Mouse (Mus musculus) cerebellum, postnatal 14 days (tissue): ENCODE measurements around the gene Chp2.
"Not testable (repeated sequence)": the region's sequence is repeated elsewhere in the genome, so short reads cannot be mapped to it uniquely, and the experiment has no call there.

Experiments
- DNase-seq, 2 experiments: peaks; one replicate each; pipeline ENCODE4 v3.0.0; 2021; ENCODE audit warnings: mixed read lengths in 2 of 2

Gene Chp2

DNA sequence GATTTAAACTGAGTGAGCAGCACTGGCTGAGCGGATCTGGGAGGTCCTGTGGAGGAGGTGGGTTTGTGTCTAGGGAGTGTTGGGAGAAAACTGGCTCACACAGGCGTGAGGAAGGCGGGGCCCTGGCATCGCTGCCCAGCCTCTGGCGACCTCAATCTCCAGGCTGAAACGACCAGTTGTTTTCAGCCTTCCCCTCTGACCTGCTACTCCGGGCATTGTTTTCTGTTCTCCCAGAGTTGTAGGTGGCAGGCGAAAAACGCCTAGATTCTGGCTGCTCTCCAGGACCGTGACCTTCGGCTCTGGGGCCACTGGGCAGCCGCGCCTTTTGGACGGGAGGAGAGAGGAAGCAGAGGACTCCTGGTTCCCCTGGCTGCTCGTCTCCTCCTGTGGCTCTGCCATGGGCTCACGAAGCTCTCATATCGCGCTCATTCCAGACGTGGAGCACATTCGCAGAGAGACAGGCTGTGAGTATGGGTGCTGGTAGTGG, at the start of gene Chp2:
Gene Chp2, plus strand, starts transcription at position 182 of the 487 bp plus-strand sequence.
- no peak for DNase-seq

DNA sequence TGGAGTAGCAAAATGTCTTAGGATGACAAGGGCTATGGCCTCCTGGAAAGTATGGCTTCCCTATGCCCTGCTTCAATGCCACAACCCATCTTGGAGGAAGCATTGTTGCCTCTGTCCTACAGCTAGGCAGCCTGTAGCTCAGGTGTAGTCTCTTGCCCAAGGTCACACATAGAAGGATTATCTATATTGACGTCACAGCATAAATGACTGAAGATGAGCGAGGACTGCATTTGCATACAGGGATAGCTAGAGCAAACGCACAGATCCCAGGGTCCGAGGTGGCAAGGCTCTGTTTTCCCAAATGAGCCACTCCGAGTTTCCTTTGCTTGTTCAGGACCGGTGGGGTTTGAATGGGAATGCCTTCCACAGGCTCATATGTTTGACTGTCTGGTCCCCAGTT, 48.6 kb upstream of the Chp2 start:
- DNase-seq, result no peak

DNA sequence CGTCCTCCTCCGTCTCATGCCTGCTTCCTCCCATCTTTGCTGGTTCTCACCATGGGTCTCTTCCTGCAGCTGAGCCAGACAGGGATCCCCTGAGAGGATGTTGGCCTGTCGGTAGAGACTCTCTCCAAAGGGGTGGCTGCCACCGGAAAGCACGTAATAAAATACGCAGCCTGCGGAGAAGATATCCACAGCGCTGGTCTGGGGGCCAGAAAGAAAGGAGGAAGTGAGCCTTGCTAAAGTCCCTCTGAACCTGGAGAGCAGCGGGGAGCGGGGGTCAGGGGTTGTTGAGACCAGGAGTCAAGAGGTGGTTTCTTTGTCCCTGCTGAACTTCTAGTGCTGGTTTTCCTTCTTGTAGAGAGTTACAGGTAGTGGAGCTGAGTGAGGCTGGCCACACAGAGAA, 47.7 kb upstream of the Chp2 start:
- DNase-seq, result no peak

DNA sequence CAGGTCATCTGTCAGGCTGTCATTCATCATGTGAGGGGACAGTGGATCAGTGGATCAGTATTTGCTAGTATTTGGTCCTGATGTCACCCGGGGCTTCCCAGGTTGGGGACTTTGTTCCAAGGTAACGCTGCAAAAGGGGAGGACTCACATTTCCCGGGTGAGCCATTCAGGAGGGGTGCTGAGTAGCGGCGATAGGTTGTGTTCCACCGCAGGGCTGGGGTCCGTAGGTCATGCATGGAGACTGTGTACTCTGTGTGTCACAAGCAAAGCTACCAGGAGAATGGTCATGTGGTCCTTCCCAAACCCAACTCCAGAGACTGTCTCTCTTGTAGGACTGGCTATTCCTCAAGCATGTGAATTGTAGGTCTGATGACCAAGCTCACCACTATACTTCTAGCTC, 38.6 kb upstream of the Chp2 start:
- no peak for DNase-seq

GRCm38 (mm10) chr7:122184569-122184968, 34.7 kb upstream of the Chp2 start:
- no peak for DNase-seq

DNA sequence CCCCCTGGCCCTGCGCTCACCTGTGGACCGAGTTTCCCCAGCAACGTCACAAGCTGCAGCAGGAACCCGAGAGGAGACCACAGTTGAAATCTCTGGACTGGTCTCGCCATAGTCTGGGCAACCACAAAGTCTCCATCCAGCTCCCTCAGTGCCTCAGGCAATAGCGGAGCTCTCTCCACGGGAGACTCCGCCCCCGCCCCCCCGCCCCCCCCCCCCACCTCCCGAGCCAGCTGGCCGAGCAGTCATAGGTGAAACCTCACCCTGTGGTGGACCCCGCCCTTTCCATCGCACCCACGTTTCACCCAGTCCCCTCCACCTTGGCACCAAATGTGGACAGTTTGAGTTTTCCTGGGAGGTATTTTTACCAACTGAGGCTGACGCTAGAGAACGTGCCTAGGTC, 33.3 kb upstream of the Chp2 start, which contains the start of gene Ern2:
Gene Ern2, minus strand, starts transcription at position 165 of the 400 bp plus-strand sequence.
- DNase-seq, result no peak

DNA sequence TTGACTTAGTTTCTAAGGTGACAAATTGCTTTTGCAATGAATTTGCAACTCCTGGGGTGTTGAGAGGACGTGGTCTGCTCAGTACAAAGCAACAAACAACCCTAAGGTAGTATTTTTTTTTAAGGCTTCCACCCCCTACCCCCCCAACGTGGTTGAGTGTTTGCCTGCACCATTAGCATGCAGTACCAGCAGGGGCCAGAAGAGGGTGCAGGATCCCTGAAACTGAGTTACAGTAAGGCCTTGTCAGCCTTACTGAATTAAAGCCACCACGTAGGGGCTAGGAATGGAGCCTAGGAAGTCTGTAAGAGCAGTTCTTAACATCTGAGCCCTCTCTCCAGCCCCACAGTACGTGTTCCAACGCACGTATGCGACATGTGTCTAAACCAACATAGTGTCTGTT, 29.8 kb upstream of the Chp2 start:
- peak; percentile 58 to 80 for DNase-seq

- no peak for DNase-seq
Observed at GRCm38 (mm10) chr7:122191097-122191496, 28.2 kb upstream of the Chp2 start.

GRCm38 (mm10) chr7:122193919-122194318, 25.4 kb upstream of the Chp2 start:
- DNase-seq, result no peak

- DNase-seq, result no peak
Observed at GRCm38 (mm10) chr7:122196771-122197170, 22.5 kb upstream of the Chp2 start.

DNA sequence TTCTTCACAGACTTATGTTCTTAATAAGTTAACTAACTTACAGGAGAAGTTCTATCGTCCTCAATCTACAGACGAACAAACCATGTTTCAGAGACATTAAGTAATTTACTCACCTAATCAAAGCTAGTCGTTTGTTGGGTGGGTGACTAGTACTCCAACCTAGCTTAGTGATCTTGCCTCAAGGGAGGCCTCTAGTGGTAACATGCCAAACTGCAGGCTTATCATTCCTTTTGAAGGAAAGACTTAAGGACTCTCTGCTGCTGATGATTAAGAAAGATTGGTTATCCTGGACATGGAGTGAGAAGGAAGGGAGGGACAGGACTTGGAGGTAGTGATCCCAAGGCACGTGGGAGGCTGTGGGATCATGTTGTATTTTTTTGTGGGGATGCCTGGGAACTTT, 22.0 kb upstream of the Chp2 start:
- peak; percentile 70 to 77 for DNase-seq

DNA sequence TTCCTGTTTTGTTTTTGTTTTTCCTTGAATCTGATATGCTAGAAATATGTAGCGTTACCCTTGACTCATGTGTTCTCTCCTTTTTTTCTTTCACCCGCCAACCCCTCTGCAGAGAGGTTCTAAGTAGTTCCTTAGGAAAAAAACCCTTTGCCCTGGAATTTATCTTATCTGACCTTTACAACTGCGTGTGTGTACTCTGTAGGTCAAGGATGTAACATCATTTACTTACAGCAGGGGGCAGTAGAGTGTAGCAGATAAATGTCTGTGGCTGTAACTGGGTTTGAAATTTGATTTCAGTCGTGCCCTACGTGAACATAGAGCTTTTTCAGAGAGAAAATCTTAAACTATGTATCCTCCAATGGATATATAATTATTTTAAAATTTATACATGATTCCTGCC, 20.0 kb upstream of the Chp2 start:
- peak; percentile 47 to 64 for DNase-seq

GRCm38 (mm10) chr7:122203936-122204335, 15.4 kb upstream of the Chp2 start:
- no peak for DNase-seq

GRCm38 (mm10) chr7:122206121-122206520, 13.2 kb upstream of the Chp2 start:
- DNase-seq, result no peak

- no peak for DNase-seq
Observed at GRCm38 (mm10) chr7:122208276-122209021, 10.8 kb upstream of the Chp2 start.

DNA sequence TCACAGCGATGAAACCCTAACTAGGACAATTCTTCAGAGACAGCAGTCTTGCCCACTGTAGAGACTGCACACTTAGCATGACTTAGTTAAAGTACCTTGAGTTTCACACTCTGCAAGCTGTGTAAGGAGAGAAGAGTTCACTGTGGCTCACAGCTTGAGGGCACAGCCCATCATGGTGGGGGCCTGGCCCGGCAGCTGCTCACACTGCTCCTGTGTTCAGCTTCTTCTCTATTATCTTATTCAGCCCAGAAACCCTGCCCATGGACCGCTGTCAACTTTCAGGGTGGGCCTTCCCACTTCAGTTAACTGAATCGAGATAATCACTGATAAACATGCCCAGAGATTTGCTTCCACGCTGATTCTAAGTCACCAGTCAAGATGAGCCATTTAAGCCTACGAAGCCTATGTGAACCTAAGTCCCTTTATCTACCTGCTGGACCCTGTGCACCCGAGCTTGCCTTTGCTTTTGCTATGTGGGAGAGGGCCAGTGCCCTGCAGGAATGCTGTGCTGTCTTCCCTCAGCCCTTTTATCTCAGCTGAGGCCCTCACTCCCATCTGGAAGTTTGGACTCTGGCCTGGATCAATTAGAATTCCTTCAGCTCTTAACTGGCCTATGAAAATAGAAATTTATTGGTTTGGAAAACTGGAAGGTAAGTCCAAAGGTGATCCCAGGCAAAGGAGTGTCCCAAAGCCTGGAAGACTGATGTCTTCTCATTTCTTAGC, 6.9 kb downstream of the Chp2 start:
- no peak for DNase-seq

- no peak for DNase-seq
Observed at GRCm38 (mm10) chr7:122226744-122227143, 7.4 kb downstream of the Chp2 start.

- DNase-seq, result no peak
Observed at GRCm38 (mm10) chr7:122229306-122229705, 10.0 kb downstream of the Chp2 start.

DNA sequence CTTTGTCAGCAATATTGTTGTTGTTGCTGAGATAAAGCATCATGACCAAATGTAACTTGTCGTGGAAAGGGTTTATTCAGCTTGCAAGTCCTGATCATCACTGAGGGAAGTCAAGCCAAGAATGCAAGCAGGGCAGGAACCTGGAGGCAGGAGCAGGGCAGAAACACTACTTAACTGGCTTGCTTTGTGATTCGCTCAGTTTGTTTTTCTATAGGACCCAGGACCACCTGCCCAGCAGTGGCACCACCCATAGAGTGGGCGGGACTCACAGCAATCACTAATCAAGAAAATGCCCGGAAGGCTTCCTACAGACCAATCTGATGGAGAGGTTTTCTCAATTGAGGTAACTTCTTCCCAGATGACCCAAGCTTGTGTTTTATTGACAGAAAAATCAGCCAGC, 10.6 kb downstream of the Chp2 start:
- DNase-seq, result no peak

DNA sequence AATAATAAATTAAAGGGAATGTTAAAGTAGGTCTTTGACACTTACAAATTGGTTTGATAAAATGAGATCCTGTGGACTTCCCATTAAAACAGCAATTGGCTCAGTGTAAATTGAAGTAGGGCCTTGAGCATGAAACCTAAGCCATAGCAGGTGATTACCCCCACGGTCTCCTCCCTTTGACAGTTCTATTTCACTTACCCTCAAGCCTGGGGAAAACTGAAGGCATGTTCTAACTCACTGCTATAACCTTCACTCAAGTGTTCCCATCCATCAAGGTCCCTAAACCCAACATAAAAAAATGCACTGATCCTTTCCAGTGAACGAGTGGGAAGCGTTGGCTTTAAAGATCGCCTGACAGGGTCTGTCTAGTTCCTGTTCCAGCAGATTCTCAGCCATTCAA, 11.6 kb downstream of the Chp2 start:
- no peak for DNase-seq

- DNase-seq, result no peak
Observed at GRCm38 (mm10) chr7:122238939-122239338, 19.6 kb downstream of the Chp2 start.

DNA sequence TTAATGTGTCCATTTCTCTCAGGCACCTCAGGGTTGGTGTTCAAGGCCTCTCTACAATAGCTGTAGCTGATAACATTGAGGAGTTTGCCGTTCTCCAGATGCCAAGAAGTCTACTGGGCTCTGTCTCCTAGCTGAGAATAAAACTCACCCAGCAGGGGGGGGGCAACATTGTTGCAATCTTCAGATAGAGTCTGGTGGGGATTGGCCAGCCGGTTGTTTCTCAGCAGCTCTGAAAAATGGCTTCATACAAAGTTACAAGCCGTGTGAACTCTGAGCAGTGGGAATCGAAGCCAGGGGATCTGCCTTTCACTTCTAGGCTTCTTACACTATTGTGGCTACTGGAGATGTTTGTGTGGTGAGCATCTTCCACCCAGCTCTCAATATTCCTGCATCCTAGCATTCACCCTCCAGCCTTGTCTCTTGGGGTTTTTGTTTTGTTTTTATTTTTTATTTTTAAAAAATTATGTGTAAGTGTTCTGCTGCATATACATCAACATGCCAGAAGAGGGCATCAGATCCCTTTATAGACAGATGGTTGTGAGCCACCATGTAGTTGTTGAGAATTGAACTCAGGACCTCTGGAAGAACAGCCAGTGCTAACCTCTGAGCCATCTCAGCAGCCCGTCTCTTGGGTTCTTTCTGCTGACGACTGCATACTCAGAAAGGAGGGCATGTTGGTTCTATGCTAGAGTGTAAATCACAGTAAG, 21.3 kb downstream of the Chp2 start:
- DNase-seq, result no peak

GRCm38 (mm10) chr7:122242260-122242659, 23.0 kb downstream of the Chp2 start:
- peak; percentile 65 to 66 for DNase-seq

DNA sequence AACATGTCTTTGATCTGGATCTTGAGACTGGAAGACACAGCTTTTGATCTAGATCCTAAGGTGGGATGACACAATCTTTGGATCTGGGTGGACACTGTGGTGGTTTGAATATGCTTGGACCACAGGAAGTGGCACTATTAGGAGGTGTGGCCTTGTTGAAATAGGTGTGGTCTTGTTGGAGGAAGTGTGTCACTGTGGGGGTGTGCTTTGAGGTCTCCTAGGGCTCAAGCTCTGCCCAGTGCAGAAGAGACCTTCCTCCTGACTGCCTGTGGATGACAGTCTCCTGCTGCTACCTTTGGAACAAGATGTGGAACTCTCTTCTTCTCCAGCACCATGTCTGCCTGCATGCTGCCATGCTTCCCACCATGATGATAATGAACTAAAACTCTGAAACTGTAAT, 23.4 kb downstream of the Chp2 start:
- DNase-seq, result not testable (repeated sequence)
